Mouse (Mus musculus): Measurements from ENCODE around the gene Tas2r104. TPM values are rescaled to one million over a fixed set of nuclear protein-coding genes. Genes with fewer than 3 reads are reported as not detected.

Tas2r104 gene
- not detected in 2 replicates for polyA plus RNA-seq (2015; fragmentation: Nextera tagmentation; extraction: Ambion mirVana)

GRCm38 (mm10) chr6:131685644-131686043, at the start of gene Tas2r104:
Tas2r104 (minus strand) TSS chr6:131685744.
- no peak within 1 kb of the TSS for H3K27ac ChIP-seq (ENCODE audit: low read depth, low read length)
- no peaks in the 10 kb centered on the region for H3K27me3 ChIP-seq (replicated peaks; ENCODE audit: control insufficient read depth, insufficient read depth, low read length)
- 63% methylated on average over 1 of the region's 1 CpGs for WGBS
- H3K36me3 ChIP-seq (ENCODE audit: control insufficient read depth, insufficient read depth) = no peaks in the 10 kb centered on the region
- no peak within 1 kb of the TSS for H3K4me2 ChIP-seq (replicated peaks; ENCODE audit: low read depth)
- no peaks in the 10 kb centered on the region for H3K9me3 ChIP-seq (ENCODE audit: control insufficient read depth)
- H3K9ac ChIP-seq (ENCODE audit: low read depth, low read length) = no peak within 1 kb of the TSS
- no peak within 1 kb of the TSS for H3K4me3 ChIP-seq (ENCODE audit: low read depth, low read length)
- no peak for ATAC-seq
- no peaks in the 10 kb centered on the region for H3K4me1 ChIP-seq (replicated peaks; ENCODE audit: control insufficient read depth, insufficient read depth, low read length)
- TF ChIP-seq CTCF (IDR thresholded peaks at IDR 0.05; ENCODE audit: low read depth) = no peak

- H3K4me1 ChIP-seq (replicated peaks; ENCODE audit: control insufficient read depth, insufficient read depth, low read length) = no peaks in the 10 kb centered on the region
- TF ChIP-seq CTCF (IDR thresholded peaks at IDR 0.05; ENCODE audit: low read depth) = peak; percentile 15; the same call in 1 of the 2 replicates
- no peak overlapping the region for H3K27ac ChIP-seq (ENCODE audit: low read depth, low read length)
- H3K4me3 ChIP-seq (ENCODE audit: low read depth, low read length) = no peak overlapping the region
- no peaks in the 10 kb centered on the region for H3K9me3 ChIP-seq (ENCODE audit: control insufficient read depth)
- H3K36me3 ChIP-seq (ENCODE audit: control insufficient read depth, insufficient read depth) = no peaks in the 10 kb centered on the region
- H3K4me2 ChIP-seq (replicated peaks; ENCODE audit: low read depth) = no peak overlapping the region
- no peak for ATAC-seq
- H3K27me3 ChIP-seq (replicated peaks; ENCODE audit: control insufficient read depth, insufficient read depth, low read length) = no peaks in the 10 kb centered on the region
- H3K9ac ChIP-seq (ENCODE audit: low read depth, low read length) = no peak overlapping the region
- 44% methylated on average over 7 of the region's 7 CpGs for WGBS
Observed at GRCm38 (mm10) chr6:131712803-131713202, 27.3 kb upstream of the Tas2r104 start.

- Histone ChIP-seq H3K4me2 (replicated peaks; ENCODE audit: low read depth) (no peak within 1 kb of the TSS), H3K36me3 (ENCODE audit: control insufficient read depth, insufficient read depth) (no peaks in the 10 kb centered on the region), H3K4me1 (replicated peaks; ENCODE audit: control insufficient read depth, insufficient read depth, low read length) (no peaks in the 10 kb centered on the region), H3K9ac (ENCODE audit: low read depth, low read length) (no peak within 1 kb of the TSS), H3K9me3 (ENCODE audit: control insufficient read depth) (no peaks in the 10 kb centered on the region), H3K27me3 (replicated peaks; ENCODE audit: control insufficient read depth, insufficient read depth, low read length) (no peaks in the 10 kb centered on the region), H3K27ac (ENCODE audit: low read depth, low read length) (no peak within 1 kb of the TSS), H3K4me3 (ENCODE audit: low read depth, low read length) (no peak within 1 kb of the TSS)
- TF ChIP-seq CTCF (IDR thresholded peaks at IDR 0.05; ENCODE audit: low read depth) = no peak
- no peak for ATAC-seq
Observed at GRCm38 (mm10) chr6:131689963-131690362, 4.4 kb upstream of the Tas2r104 start, which contains the start of gene Tas2r114. Tas2r114 (minus strand) TSS chr6:131690063.

GRCm38 (mm10) chr6:131687395-131687794, 1.9 kb upstream of the Tas2r104 start, which contains the start of gene Tas2r105:
Tas2r105 (minus strand) TSS chr6:131687495.
- no peaks in the 10 kb centered on the region for H3K27me3 ChIP-seq (replicated peaks; ENCODE audit: control insufficient read depth, insufficient read depth, low read length)
- ATAC-seq = no peak
- H3K27ac ChIP-seq (ENCODE audit: low read depth, low read length) = no peak within 1 kb of the TSS
- no peak within 1 kb of the TSS for H3K4me2 ChIP-seq (replicated peaks; ENCODE audit: low read depth)
- TF ChIP-seq CTCF (IDR thresholded peaks at IDR 0.05; ENCODE audit: low read depth) = no peak
- no peaks in the 10 kb centered on the region for H3K4me1 ChIP-seq (replicated peaks; ENCODE audit: control insufficient read depth, insufficient read depth, low read length)
- H3K36me3 ChIP-seq (ENCODE audit: control insufficient read depth, insufficient read depth) = no peaks in the 10 kb centered on the region
- no peak within 1 kb of the TSS for H3K4me3 ChIP-seq (ENCODE audit: low read depth, low read length)
- 69% methylated on average over 1 of the region's 1 CpGs for WGBS
- no peak within 1 kb of the TSS for H3K9ac ChIP-seq (ENCODE audit: low read depth, low read length)
- no peaks in the 10 kb centered on the region for H3K9me3 ChIP-seq (ENCODE audit: control insufficient read depth)

- no peak for TF ChIP-seq CTCF (IDR thresholded peaks at IDR 0.05; ENCODE audit: low read depth)
- 69% methylated on average over 3 of the region's 3 CpGs for WGBS
- Histone ChIP-seq H3K27me3 (replicated peaks; ENCODE audit: control insufficient read depth, insufficient read depth, low read length) (no peaks in the 10 kb centered on the region), H3K36me3 (ENCODE audit: control insufficient read depth, insufficient read depth) (no peaks in the 10 kb centered on the region), H3K4me3 (ENCODE audit: low read depth, low read length) (no peak within 1 kb of the TSS), H3K4me2 (replicated peaks; ENCODE audit: low read depth) (no peak within 1 kb of the TSS), H3K9me3 (ENCODE audit: control insufficient read depth) (0 out of 2 replicates have a peak, but pooled peaks cover 3% of the 10 kb centered on the region), H3K27ac (ENCODE audit: low read depth, low read length) (no peak within 1 kb of the TSS), H3K4me1 (replicated peaks; ENCODE audit: control insufficient read depth, insufficient read depth, low read length) (no peaks in the 10 kb centered on the region), H3K9ac (ENCODE audit: low read depth, low read length) (no peak within 1 kb of the TSS)
- no peak for ATAC-seq
Observed at GRCm38 (mm10) chr6:131678786-131679185, 6.8 kb downstream of the Tas2r104 start, which contains the start of gene Tas2r106. Tas2r106 (minus strand) TSS chr6:131678886.

- Histone ChIP-seq H3K9me3 (ENCODE audit: control insufficient read depth) (0 out of 2 replicates have a peak, but pooled peaks cover 3% of the 10 kb centered on the region), H3K36me3 (ENCODE audit: control insufficient read depth, insufficient read depth) (no peaks in the 10 kb centered on the region), H3K4me1 (replicated peaks; ENCODE audit: control insufficient read depth, insufficient read depth, low read length) (no peaks in the 10 kb centered on the region), H3K27ac (ENCODE audit: low read depth, low read length) (no peak within 1 kb of the TSS), H3K9ac (ENCODE audit: low read depth, low read length) (no peak within 1 kb of the TSS), H3K4me2 (replicated peaks; ENCODE audit: low read depth) (no peak within 1 kb of the TSS), H3K4me3 (ENCODE audit: low read depth, low read length) (no peak within 1 kb of the TSS), H3K27me3 (replicated peaks; ENCODE audit: control insufficient read depth, insufficient read depth, low read length) (no peaks in the 10 kb centered on the region)
- no peak for TF ChIP-seq CTCF (IDR thresholded peaks at IDR 0.05; ENCODE audit: low read depth)
- ATAC-seq = no peak
Observed at GRCm38 (mm10) chr6:131660049-131660448, 25.5 kb downstream of the Tas2r104 start, which contains the start of gene Tas2r107. Tas2r107 (minus strand) TSS chr6:131660149.

Other genes starting within 250 kb of the Tas2r104 start
- not detected in 2 replicates for gene 5430401F13Rik, start 199.3 kb downstream of the Tas2r104 start, polyA plus RNA-seq (2015; fragmentation: Nextera tagmentation; extraction: Ambion mirVana)
- gene Gm6619, start 199.3 kb downstream of the Tas2r104 start, polyA plus RNA-seq (2015; fragmentation: Nextera tagmentation; extraction: Ambion mirVana) = not detected in 2 replicates
- not detected in 2 replicates for gene Tas2r130, start 54.8 kb downstream of the Tas2r104 start, polyA plus RNA-seq (2015; fragmentation: Nextera tagmentation; extraction: Ambion mirVana)
- gene Tas2r107, start 25.6 kb downstream of the Tas2r104 start, polyA plus RNA-seq (2015; fragmentation: Nextera tagmentation; extraction: Ambion mirVana) = not detected in 2 replicates
- gene Tas2r106, start 6.9 kb downstream of the Tas2r104 start, polyA plus RNA-seq (2015; fragmentation: Nextera tagmentation; extraction: Ambion mirVana) = not detected in 2 replicates
- not detected in 2 replicates for gene Tas2r105, start 1.8 kb upstream of the Tas2r104 start, polyA plus RNA-seq (2015; fragmentation: Nextera tagmentation; extraction: Ambion mirVana)
- not detected in 2 replicates for gene Tas2r114, start 4.3 kb upstream of the Tas2r104 start, polyA plus RNA-seq (2015; fragmentation: Nextera tagmentation; extraction: Ambion mirVana)